Mouse (Mus musculus): ENCODE results near the gene Gm20909. TPM values are rescaled to one million over a fixed set of nuclear protein-coding genes. Genes with fewer than 3 reads are reported as not detected.
"Not testable (repeated sequence)": the region's sequence is repeated elsewhere in the genome, so short reads cannot be mapped to it uniquely, and the experiment has no call there.

Gene Gm20909
- not detected in 2 replicates for polyA plus RNA-seq (2015; fragmentation: Nextera tagmentation; extraction: Ambion mirVana)

- H3K27me3 ChIP-seq; ATAC-seq (ENCODE audit: low FRiP score, low read depth); H3K4me2 ChIP-seq (replicated peaks); H3K27ac ChIP-seq; H3K4me1 ChIP-seq; H3K9ac ChIP-seq; H3K9me3 ChIP-seq; H3K36me3 ChIP-seq; H3K4me3 ChIP-seq: not testable (repeated sequence)
- no CpG with 5 or more reads among the region's 4 CpGs for WGBS
Observed at GRCm38 (mm10) chrY:21164270-21164669, at the start of gene Gm20909. Gene Gm20909 (plus strand): TSS chrY:21164570.

Other genes starting within 250 kb of the Gm20909 start
- gene Gm29866, start 170.9 kb upstream of the Gm20909 start, polyA plus RNA-seq (2015; fragmentation: Nextera tagmentation; extraction: Ambion mirVana): not detected in 2 replicates
- not detected in 2 replicates for gene Gm20865, start 77.0 kb downstream of the Gm20909 start, polyA plus RNA-seq (2015; fragmentation: Nextera tagmentation; extraction: Ambion mirVana)

Measured in limb, embryonic 13.5 days (tissue).